Mouse (Mus musculus) erythroblast, embryonic 14.5 days (primary cell): ENCODE measurements around the gene Ppp2r5c.

Experiments
- GATA1 ChIP-seq: IDR thresholded peaks from 2 replicates; pipeline ENCODE4 v1.6.1; 2012; ENCODE audit warnings: low read length, inconsistent platforms, mixed read lengths
- TAL1 ChIP-seq: IDR thresholded peaks from 3 replicates; pipeline ENCODE4 v1.6.1; 2012; ENCODE audit warnings: low read length, inconsistent platforms, mixed read lengths

GRCm38 (mm10) chr12:110400936-110401335 is 46.0 kb upstream of the Ppp2r5c start:
- no peak for TF ChIP-seq TAL1
- TF ChIP-seq GATA1, result no peak
